Mouse (Mus musculus) spleen, adult 18-20 months (tissue): Measurements from ENCODE around the gene Fcer1a.
"Not testable (repeated sequence)": the region's sequence is repeated elsewhere in the genome, so short reads cannot be mapped to it uniquely, and the experiment has no call there.

Source experiments
- DNase-seq, 2 experiments: peaks; one replicate each; pipeline ENCODE4 v3.0.0; 2022; ENCODE audit warnings: mixed read lengths in 2 of 2

Fcer1a gene

DNA sequence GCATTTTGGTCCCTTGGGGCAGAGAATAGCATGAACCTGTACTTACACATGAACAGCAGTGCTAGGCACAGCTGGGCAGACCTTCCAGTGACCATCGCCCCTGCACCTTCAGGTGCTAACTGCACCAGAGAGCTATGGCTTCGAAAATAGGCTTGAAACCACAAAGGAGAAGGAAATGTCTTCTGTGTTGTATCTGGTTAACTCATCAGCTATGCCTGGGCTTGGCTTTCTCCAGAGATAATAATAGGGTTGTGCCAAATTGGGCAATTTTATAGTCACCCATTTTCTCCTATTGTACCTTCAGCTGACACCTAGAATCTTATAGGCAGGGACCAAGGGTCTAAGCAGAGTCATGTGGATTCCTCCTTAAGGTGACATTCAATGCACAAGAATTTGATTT is at the start of gene Fcer1a:
TSS of gene Fcer1a (minus strand) at position 134 of the 400 bp plus-strand sequence.
- no peak for DNase-seq

DNA sequence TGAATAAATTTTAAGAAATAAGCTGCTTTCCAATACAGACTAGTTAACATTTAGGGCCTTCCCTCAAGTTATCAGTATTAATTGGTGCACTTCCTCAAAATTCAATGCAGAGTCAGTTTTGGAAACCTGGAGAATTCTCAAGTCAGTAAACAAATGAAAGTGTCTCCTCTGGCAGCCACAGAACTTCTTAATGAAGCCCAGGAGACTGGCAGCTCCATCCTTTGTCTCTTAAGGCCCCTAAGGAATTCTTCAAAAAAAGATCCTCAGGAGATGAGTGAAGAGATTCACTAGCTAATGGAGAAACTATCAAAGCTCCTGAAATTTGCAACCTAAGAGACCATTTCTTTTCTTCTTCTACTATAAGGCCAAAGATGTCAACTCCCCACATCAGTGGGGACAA is 38.7 kb upstream of the Fcer1a start, which contains the start of gene Olfr418:
TSS of gene Olfr418 (plus strand) at position 301 of the 400 bp plus-strand sequence.
- DNase-seq, result no peak

DNA sequence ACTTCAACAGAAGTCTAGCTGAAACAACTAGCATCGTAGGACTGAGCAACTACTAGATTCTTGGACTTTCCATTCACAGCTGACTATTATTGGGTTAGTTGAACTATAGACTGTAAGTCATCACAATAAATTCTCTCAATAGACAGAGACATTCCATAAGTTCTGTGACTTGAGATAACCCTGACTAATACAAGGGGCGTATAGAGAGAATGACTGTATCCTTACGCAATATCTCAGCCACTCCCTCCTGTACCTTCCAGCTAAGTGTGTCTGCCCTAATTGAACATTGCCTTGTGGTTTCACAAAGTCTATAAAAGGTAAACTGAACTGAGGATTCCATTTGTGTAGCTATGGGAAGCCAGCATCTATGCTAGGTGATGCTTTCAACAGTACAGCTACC is 22.9 kb upstream of the Fcer1a start:
- DNase-seq, result no peak

DNA sequence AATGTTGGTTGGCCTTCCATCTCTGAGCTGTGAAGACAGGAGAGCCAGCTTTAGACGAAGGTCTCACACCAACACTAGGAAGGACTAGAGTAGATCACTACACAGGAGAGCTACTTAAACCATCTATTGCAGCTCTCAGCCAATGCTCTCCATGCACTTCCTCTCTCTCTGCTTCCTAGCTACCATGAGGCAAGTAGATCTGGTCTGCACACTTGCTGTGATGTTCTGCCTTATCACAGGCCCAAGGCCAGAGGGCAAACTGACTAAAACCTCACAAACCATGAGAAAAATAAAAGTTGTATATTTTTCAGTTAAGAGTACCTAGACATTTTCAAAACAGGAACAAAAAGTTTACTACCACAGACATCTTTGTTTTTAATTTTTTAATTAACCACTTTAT is 10.0 kb upstream of the Fcer1a start:
- DNase-seq, result not testable (repeated sequence)

DNA sequence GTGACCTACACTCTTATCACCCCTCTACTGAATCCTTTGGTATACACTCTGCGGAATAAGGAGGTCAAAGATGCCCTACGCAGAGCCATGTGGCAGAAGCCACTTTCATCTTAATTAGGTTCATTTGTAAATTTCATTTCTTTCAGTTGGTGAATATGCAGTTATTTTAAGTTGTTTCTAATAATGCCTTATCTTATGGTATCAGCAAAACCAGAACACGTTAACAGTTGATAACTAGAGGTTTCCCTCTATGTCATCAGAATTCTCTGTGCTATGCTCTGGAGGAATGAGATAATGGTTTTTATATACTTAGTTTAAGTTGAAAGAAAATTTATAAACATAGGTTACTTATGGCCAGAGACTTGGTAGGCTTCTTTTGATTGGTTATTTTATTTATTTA is 10.5 kb downstream of the Fcer1a start:
- DNase-seq, result no peak

DNA sequence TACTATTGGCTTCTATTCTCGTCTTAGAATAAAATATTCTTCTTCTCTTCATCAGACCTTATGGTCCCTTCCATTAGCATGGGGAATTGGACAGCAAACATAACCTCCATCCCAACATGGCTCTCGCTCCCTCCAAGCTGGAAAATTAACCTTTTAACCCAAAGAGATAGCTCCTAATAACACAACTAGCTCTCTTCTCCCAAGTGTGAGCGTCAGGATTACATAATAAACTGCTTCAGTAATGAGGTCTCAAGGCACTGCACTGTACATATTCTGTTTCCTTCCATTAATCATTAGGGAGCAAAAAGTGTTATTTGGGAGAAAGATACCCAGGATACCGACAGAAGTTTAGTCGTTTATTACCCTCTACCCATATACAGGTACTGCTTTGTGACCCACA is 14.9 kb downstream of the Fcer1a start, which contains the start of gene Olfr1404:
TSS of gene Olfr1404 (plus strand) at position 301 of the 400 bp plus-strand sequence.
- DNase-seq, result no peak

DNA sequence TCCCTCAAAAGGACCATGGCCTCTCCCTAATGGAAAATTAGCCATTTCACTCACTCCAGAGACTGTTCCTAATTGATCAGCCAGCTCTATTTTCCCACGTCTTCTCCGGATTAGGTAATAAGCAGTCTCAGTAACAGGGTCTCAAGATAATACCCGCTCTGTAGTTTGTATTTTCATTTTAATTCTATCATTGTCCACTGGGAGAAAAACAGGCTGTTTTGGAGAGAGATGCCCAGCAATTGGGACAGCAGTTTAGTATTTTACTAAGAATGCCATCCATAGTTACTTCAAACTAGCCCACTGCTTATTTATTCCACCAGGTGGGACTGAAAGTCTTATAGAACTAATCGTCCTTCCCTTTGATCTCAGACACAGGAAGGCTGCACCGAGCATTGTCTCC is 29.5 kb downstream of the Fcer1a start, which contains the start of gene Olfr218:
TSS of gene Olfr218 (plus strand) at position 301 of the 400 bp plus-strand sequence.
- no peak for DNase-seq

DNA sequence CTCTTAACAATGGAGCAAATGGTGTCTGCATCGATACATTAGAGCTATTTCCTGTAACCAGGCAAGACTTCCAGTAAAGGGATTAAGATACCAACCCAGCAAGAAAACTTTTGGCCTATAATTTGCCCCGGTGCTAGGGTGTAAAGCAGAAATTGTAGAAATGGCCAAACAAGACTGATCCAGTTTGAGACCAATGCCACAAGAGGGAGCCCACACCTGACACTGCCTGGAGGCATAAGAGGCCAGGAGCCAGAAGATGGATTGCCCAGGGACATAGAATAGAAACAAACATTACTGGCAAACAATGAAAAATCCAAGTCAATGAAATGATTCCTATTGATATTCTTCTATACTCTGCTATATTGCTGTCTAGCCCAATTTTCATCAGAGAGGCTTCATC is 30.7 kb downstream of the Fcer1a start:
- DNase-seq, result no peak

DNA sequence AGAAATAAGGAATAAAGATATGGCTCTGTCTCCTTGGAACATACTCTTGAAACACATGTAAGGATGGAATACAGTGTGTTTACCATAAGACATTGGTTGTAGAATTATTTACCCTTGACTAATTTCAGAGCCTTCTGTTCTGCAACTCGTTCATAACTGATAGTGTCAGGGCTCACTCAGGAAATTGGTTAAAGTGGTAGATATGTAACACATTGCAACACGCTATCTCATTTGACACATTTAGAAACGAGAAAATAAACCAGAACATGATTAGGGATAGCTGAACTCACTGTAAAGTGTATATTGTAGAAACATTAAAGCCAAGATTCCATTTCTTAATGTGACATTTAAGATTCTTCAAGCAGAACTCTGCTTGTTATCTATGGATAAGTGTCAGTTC is 35.0 kb downstream of the Fcer1a start:
- no peak for DNase-seq

DNA sequence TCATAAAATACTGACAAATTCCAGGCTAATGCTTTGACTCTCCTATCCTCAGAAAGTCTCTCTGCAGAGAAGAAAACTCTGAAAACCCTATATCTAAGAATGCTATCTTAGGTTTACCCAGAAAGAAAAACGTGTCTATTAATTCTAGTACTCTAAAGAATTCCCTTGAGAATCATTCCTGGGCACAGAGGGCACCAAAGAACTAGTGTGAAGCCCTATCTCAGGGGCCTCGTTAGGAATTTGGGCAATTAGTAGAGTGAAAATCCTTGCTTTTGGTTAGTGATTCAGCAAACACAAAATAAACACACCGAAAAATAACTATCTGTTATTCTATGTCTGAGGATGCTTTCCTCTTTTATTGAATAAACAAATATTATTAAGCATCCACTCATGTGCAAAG is 36.5 kb downstream of the Fcer1a start, which contains the start of gene Olfr1406:
TSS of gene Olfr1406 (minus strand) at position 101 of the 400 bp plus-strand sequence.
- DNase-seq, result no peak

DNA sequence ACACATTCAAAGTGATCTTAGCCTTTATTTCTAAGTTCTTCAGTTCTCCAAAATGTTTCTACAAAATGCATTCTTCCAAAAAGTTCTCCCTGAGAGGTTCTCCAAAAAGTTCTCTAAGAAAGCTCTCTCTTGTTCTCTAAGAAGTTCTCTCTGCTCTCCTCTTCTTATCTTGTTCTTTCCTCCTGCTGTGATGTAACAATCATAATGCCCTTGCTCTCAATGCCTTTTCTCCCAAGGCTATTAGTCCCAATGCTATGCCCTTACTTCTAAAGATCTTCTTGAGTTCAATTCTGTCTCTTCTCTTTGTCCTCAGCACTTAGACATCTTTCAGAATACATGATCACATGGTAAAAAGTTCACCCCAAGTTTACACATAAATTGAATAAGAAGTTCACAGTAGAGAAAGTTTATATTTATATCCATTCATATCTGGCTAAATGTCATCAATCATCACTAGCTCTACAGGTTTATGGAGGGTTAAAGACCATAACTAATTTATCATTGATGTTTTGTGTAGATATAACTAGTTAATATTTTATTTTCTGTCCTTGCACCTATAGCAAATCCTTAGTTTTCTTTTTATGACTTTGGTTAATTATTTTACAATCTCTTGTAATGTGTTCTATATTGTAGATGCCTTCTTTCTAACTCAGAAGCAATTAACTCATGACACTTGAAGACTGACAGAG is 52.7 kb downstream of the Fcer1a start:
- no peak for DNase-seq
